In genomic region chr13:34700091-34700490, GRCm38 (mm10) we compare ENCODE assay signal across 27 mouse cellular contexts. TPM values are rescaled to one million over a fixed set of nuclear protein-coding genes. Genes with fewer than 3 reads are reported as not detected.
DNase-seq lines count a peak whose midpoint lies in the region; ATAC-seq and TF ChIP-seq lines count a peak whose summit lies in the region.
"Had no signal": no experiment of that assay in that cellular context is flagged by ENCODE, and none has a peak within 500 bp of the region (broad histone marks: within the 10 kb centered on the region; RNA-seq: fewer than 3 reads in every experiment).

No protein-coding gene starts in this region.

- 50% methylated on average over 2 of the region's 2 CpGs for WGBS in midbrain, embryonic 14.5 days
- 58% methylated on average over 2 of the region's 2 CpGs for WGBS in midbrain, embryonic 13.5 days

- DNase-seq in midbrain, embryonic 14.5 days, result peak; percentile 19
- DNase-seq in B cell, adult 2 months, result peak; percentile 46 to 63
- peak; percentile 23 for DNase-seq in MEL (ENCODE audit: low read depth, low spot score)
- DNase-seq in splenic B cell, adult 2 months (ENCODE audit: low read depth, low spot score), result peak; percentile 62
- DNase-seq in kidney, adult 18-20 months, result no peak
- DNase-seq: adrenal gland, adult 8-10 months; adrenal gland, postnatal 25 days; cerebellum, adult 18-20 months; cerebellum, adult 9-10 months; cerebellum, postnatal 14 days; gastrocnemius, postnatal 10 days; gastrocnemius, postnatal 36 days had no signal

- no peaks in the 10 kb centered on the region for H3K79me2 ChIP-seq in MEL (ENCODE audit: control insufficient read depth, insufficient read depth, low read length, poor library complexity)

- no peak overlapping the region for H3K4me3 ChIP-seq in midbrain, embryonic 14.5 days (replicated peaks; ENCODE audit: low read depth, low read length)
- no peak overlapping the region for H3K4me3 ChIP-seq in midbrain, embryonic 13.5 days (replicated peaks)
- H3K4me3 ChIP-seq in MEL (ENCODE audit: control insufficient read depth in 1 of 2, insufficient read depth in 1 of 2, low read depth in 2 of 2, low read length in 2 of 2), result no peak overlapping the region
- H3K4me3 ChIP-seq: forebrain, embryonic 10.5 days; forebrain, embryonic 13.5 days; hindbrain, embryonic 10.5 days; hindbrain, embryonic 13.5 days had no signal

- H3K9me3 ChIP-seq in midbrain, embryonic 14.5 days (ENCODE audit: control insufficient read depth, low read length), result no peaks in the 10 kb centered on the region
- H3K9me3 ChIP-seq in midbrain, embryonic 13.5 days, result no peaks in the 10 kb centered on the region
- no peaks in the 10 kb centered on the region for H3K9me3 ChIP-seq in MEL (replicated peaks; ENCODE audit: insufficient read depth, low read length)
- H3K9me3 ChIP-seq: forebrain, embryonic 10.5 days; forebrain, embryonic 13.5 days; hindbrain, embryonic 10.5 days; hindbrain, embryonic 13.5 days had no signal

- TF ChIP-seq CTCF in MEL (IDR thresholded peaks at IDR 0.05 in 2 of 3, conservative IDR thresholded peaks at IDR 0.05 in 1 of 3; ENCODE audit: control insufficient read depth in 1 of 3, insufficient read depth in 1 of 3, low read depth in 2 of 3, low read length in 3 of 3, poor library complexity in 1 of 3, severe bottlenecking in 1 of 3), result no peak

- no peak for ATAC-seq in midbrain, embryonic 14.5 days (ENCODE audit: low FRiP score, low TSS enrichment)
- ATAC-seq in midbrain, embryonic 13.5 days, result no peak
- ATAC-seq: forebrain, embryonic 13.5 days; forebrain, embryonic 16.5 days; hindbrain, embryonic 16.5 days had no signal

- H3K27me3 ChIP-seq in midbrain, embryonic 14.5 days (ENCODE audit: control insufficient read depth, insufficient read depth, low read length), result no peaks in the 10 kb centered on the region
- H3K27me3 ChIP-seq in midbrain, embryonic 13.5 days, result no peaks in the 10 kb centered on the region
- H3K27me3 ChIP-seq in MEL (ENCODE audit: control insufficient read depth in 1 of 2, insufficient read depth in 2 of 2, low read length in 2 of 2), result no peaks in the 10 kb centered on the region
- H3K27me3 ChIP-seq in splenic B cell, adult 2 months (ENCODE audit: control insufficient read depth, insufficient read depth, low read length, poor library complexity, severe bottlenecking), result no peaks in the 10 kb centered on the region
- H3K27me3 ChIP-seq: forebrain, embryonic 13.5 days; hindbrain, embryonic 13.5 days had no signal

- H3K9ac ChIP-seq in midbrain, embryonic 14.5 days (replicated peaks; ENCODE audit: low read length), result no peak overlapping the region
- no peak overlapping the region for H3K9ac ChIP-seq in midbrain, embryonic 13.5 days (replicated peaks)
- H3K9ac ChIP-seq in MEL (ENCODE audit: control insufficient read depth, low read depth, low read length, poor library complexity, severe bottlenecking), result no peak overlapping the region
- H3K9ac ChIP-seq: forebrain, embryonic 13.5 days; hindbrain, embryonic 13.5 days had no signal

- no peak for TF ChIP-seq RAD21 in MEL (IDR thresholded peaks at IDR 0.05; ENCODE audit: low read depth, low read length)

- no peak for TF ChIP-seq EP300 in MEL (IDR thresholded peaks at IDR 0.05; ENCODE audit: low read depth in 1 of 2, low read length in 2 of 2)

- H3K4me1 ChIP-seq in midbrain, embryonic 14.5 days (ENCODE audit: control insufficient read depth, insufficient read depth, low read length), result no peaks in the 10 kb centered on the region
- 0 out of 2 replicates have a peak, but pooled peaks cover 4% of the 10 kb centered on the region for H3K4me1 ChIP-seq in midbrain, embryonic 13.5 days (replicated peaks)
- H3K4me1 ChIP-seq in MEL (ENCODE audit: control insufficient read depth in 1 of 2, insufficient read depth in 2 of 2, low read length in 2 of 2), result no peaks in the 10 kb centered on the region
- H3K4me1 ChIP-seq: forebrain, embryonic 13.5 days; hindbrain, embryonic 13.5 days had no signal

- H3K36me3 ChIP-seq in midbrain, embryonic 14.5 days (ENCODE audit: control insufficient read depth, insufficient read depth, low read length), result no peaks in the 10 kb centered on the region
- no peaks in the 10 kb centered on the region for H3K36me3 ChIP-seq in midbrain, embryonic 13.5 days
- no peaks in the 10 kb centered on the region; a peak in 1 of 4 replicates for H3K36me3 ChIP-seq in MEL (ENCODE audit: control insufficient read depth in 1 of 2, insufficient read depth in 2 of 2, low read length in 2 of 2)
- H3K36me3 ChIP-seq in splenic B cell, adult 2 months (ENCODE audit: control insufficient read depth, insufficient read depth, low read length, poor library complexity, severe bottlenecking), result no peaks in the 10 kb centered on the region
- H3K36me3 ChIP-seq: forebrain, embryonic 10.5 days; hindbrain, embryonic 10.5 days; hindbrain, embryonic 13.5 days had no signal

- TF ChIP-seq POLR2A in MEL (IDR thresholded peaks at IDR 0.05; ENCODE audit: control insufficient read depth in 1 of 2, insufficient read depth in 1 of 2, low read depth in 1 of 2, low read length in 2 of 2, poor library complexity in 1 of 2), result no peak

- H3K4me2 ChIP-seq in midbrain, embryonic 14.5 days (ENCODE audit: low read length), result no peak overlapping the region
- no peak overlapping the region for H3K4me2 ChIP-seq in midbrain, embryonic 13.5 days (replicated peaks)
- H3K4me2 ChIP-seq: forebrain, embryonic 13.5 days; heart, embryonic 11.5 days; hindbrain, embryonic 13.5 days had no signal

- no peak overlapping the region for H3K27ac ChIP-seq in midbrain, embryonic 14.5 days (replicated peaks; ENCODE audit: low read depth, low read length)
- no peak overlapping the region for H3K27ac ChIP-seq in midbrain, embryonic 13.5 days
- H3K27ac ChIP-seq in MEL (ENCODE audit: control insufficient read depth, low read depth, low read length), result no peak overlapping the region
- H3K27ac ChIP-seq: forebrain, embryonic 10.5 days; forebrain, embryonic 13.5 days; hindbrain, embryonic 10.5 days; hindbrain, embryonic 13.5 days had no signal

TF ChIP-seq in MEL, 35 proteins besides CTCF, POLR2A, EP300 and RAD21:
- TF ChIP-seq CHD1 (IDR thresholded peaks at IDR 0.05; ENCODE audit: low read depth, low read length) (no peak), MYC (IDR thresholded peaks at IDR 0.05; ENCODE audit: low read depth, low read length) (no peak)

RNA-seq across cellular contexts. Expression of gene Fam50b, which starts 34.6 kb away (rescaled TPM):
- polyA plus RNA-seq in midbrain, embryonic 14.5 days (2014; fragmentation: Nextera tagmentation; extraction: Ambion mirVana), result not detected in 2 replicates
- not detected in 2 replicates for polyA plus RNA-seq in midbrain, embryonic 13.5 days (2015; fragmentation: Nextera tagmentation; extraction: Ambion mirVana)
- not detected in 2 replicates for total RNA-seq in MEL (2012; rRNA removed)
- polyA plus RNA-seq in MEL (2012; ENCODE audit: insufficient read depth in 1 of 2, insufficient read length in 2 of 2, low read depth in 1 of 2, low replicate concordance in 2 of 2, missing spikeins in 1 of 2), result not detected
- total RNA-seq: adrenal gland, adult 8-10 months; adrenal gland, postnatal 25 days; gastrocnemius, adult 18-20 months; gastrocnemius, postnatal 10 days; gastrocnemius, postnatal 36 days; granulocyte monocyte progenitor cell, adult 5-6 weeks; heart, adult 8-10 months; heart, postnatal 25 days had no signal
- polyA plus RNA-seq: embryonic facial prominence, embryonic 11.5 days; forebrain, embryonic 10.5 days; forebrain, embryonic 13.5 days; forebrain, embryonic 16.5 days; heart, embryonic 11.5 days; heart, embryonic 14.5 days; heart, postnatal 0 days; hindbrain, embryonic 13.5 days; hindbrain, embryonic 16.5 days had no signal

RNA-seq across cellular contexts. Expression of gene Pxdc1, which starts 46.8 kb away (rescaled TPM):
- 9.6 and 10.1 TPM in 2 replicates for polyA plus RNA-seq in midbrain, embryonic 14.5 days (2014; fragmentation: Nextera tagmentation; extraction: Ambion mirVana)
- polyA plus RNA-seq in midbrain, embryonic 13.5 days (2015; fragmentation: Nextera tagmentation; extraction: Ambion mirVana), result 7.8 and 8.3 TPM in 2 replicates
- not detected in 2 replicates for total RNA-seq in MEL (2012; rRNA removed)
- polyA plus RNA-seq in MEL (2012; ENCODE audit: insufficient read depth in 1 of 2, insufficient read length in 2 of 2, low read depth in 1 of 2, low replicate concordance in 2 of 2, missing spikeins in 1 of 2), result not detected
- total RNA-seq: granulocyte monocyte progenitor cell, adult 5-6 weeks had no signal
